Mouse (Mus musculus) embryonic facial prominence, embryonic 11.5 days (tissue): ENCODE results near the gene Wdhd1. TPM values are rescaled to one million over a fixed set of nuclear protein-coding genes. Genes with fewer than 3 reads are reported as not detected.

Experiments
- ATAC-seq: fragments of 200-750 bp; cut with Nextera tagmentation; replicated peaks from 2 replicates; pipeline ENCODE4 v1.8.0; 2017; ENCODE audit warnings: low read depth; ENCODE audit not compliant: insufficient number of reproducible peaks, low FRiP score, low TSS enrichment
- DNase-seq: peaks from one replicate; pipeline ENCODE4 v3.0.0-alpha.2; 2015; ENCODE audit warnings: low spot score
- H3K27ac ChIP-seq: fragments of 300-500 bp; sonication (generic); replicated peaks from 2 replicates; pipeline ENCODE4 v1.5.1; 2014; ENCODE audit warnings: mild to moderate bottlenecking, low read depth, low read length, control low read depth
- H3K27me3 ChIP-seq: fragments of 300-500 bp; sonication (generic); 2 replicates; pipeline ENCODE4 v1.6.1; 2014; ENCODE audit warnings: mild to moderate bottlenecking, low read length, moderate library complexity, mixed read lengths; ENCODE audit not compliant: control insufficient read depth, insufficient read depth
- H3K36me3 ChIP-seq: fragments of 300-500 bp; sonication (generic); replicated peaks from 2 replicates; pipeline ENCODE4 v1.6.1; 2014; ENCODE audit warnings: low read depth, mild to moderate bottlenecking, low read length, moderate library complexity, mixed read lengths; ENCODE audit not compliant: control insufficient read depth, insufficient read depth
- H3K4me1 ChIP-seq: fragments of 300-500 bp; sonication (generic); 2 replicates; pipeline ENCODE4 v1.6.1; 2014; ENCODE audit warnings: low read length, mixed read lengths; ENCODE audit not compliant: control insufficient read depth, insufficient read depth
- H3K4me2 ChIP-seq: fragments of 300-500 bp; sonication (generic); 2 replicates; pipeline ENCODE4 v1.6.1; 2014; ENCODE audit warnings: low read depth, mild to moderate bottlenecking, control low read depth, low read length, moderate library complexity
- H3K4me3 ChIP-seq: fragments of 300-500 bp; sonication (generic); 2 replicates; pipeline ENCODE4 v1.5.1; 2014; ENCODE audit warnings: low read depth, low read length, control low read depth
- H3K9ac ChIP-seq: fragments of 300-500 bp; sonication (generic); replicated peaks from 2 replicates; pipeline ENCODE4 v1.6.1; 2014; ENCODE audit warnings: mild to moderate bottlenecking, control low read depth, low read length
- H3K9me3 ChIP-seq: fragments of 300-500 bp; sonication (generic); replicated peaks from 2 replicates; pipeline ENCODE4 v1.6.1; 2016; ENCODE audit warnings: mild to moderate bottlenecking, low read length, inconsistent platforms, mixed read lengths; ENCODE audit not compliant: control insufficient read depth
- WGBS: fragments of 180-500 bp; shearing (Covaris S2); extraction: QIAGEN DNeasy Blood & Tissue Kit; methylation state at CpG from one replicate; pipeline ENCODE4 v1.1.7; 2014; 5-methylcytosine and 5-hydroxymethylcytosine counted together
- polyA plus RNA-seq: library from polyadenylated mRNA; unstranded; fragments of >200 nt; fragmentation: Nextera tagmentation; extraction: Ambion mirVana; gene quantifications from 2 replicates; pipeline ENCODE4 v1.2.1, GENCODE M21; 2014

Wdhd1 gene
- polyA plus RNA-seq, 1 experiment from 2014 or later: 52.8 TPM

- Histone ChIP-seq H3K4me2 (no peak overlapping the region), H3K36me3 (no peaks in the 10 kb centered on the region), H3K9ac (no peak overlapping the region), H3K9me3 (no peaks in the 10 kb centered on the region), H3K4me1 (no peaks in the 10 kb centered on the region), H3K27ac (no peak overlapping the region), H3K27me3 (no peaks in the 10 kb centered on the region), H3K4me3 (no peak overlapping the region)
- ATAC-seq (no peak), DNase-seq (no peak)
- 78% methylated on average over 11 of the region's 11 CpGs for WGBS
These were observed 46.8 kb downstream of the Wdhd1 start for GRCm38 (mm10) chr14:47229796-47230376.

- Histone ChIP-seq H3K9ac (no peak overlapping the region), H3K4me3 (no peak overlapping the region), H3K4me2 (no peak overlapping the region), H3K9me3 (no peaks in the 10 kb centered on the region), H3K36me3 (no peaks in the 10 kb centered on the region), H3K27ac (no peak overlapping the region), H3K4me1 (no peaks in the 10 kb centered on the region), H3K27me3 (no peaks in the 10 kb centered on the region)
- 86% methylated on average over 8 of the region's 8 CpGs for WGBS
- no peak for DNase-seq
- no peak for ATAC-seq
These were observed 50.7 kb downstream of the Wdhd1 start for GRCm38 (mm10) chr14:47225931-47226330.

GRCm38 (mm10) chr14:47224476-47225325, 52.0 kb downstream of the Wdhd1 start:
- H3K27ac ChIP-seq: no peak overlapping the region
- no peaks in the 10 kb centered on the region for H3K9me3 ChIP-seq
- no peak overlapping the region for H3K4me3 ChIP-seq
- H3K9ac ChIP-seq: no peak overlapping the region
- no peaks in the 10 kb centered on the region for H3K4me1 ChIP-seq
- no peak overlapping the region for H3K4me2 ChIP-seq
- no peaks in the 10 kb centered on the region for H3K27me3 ChIP-seq
- ATAC-seq: no peak
- WGBS: 79% methylated on average over 10 of the region's 10 CpGs
- no peak for DNase-seq
- H3K36me3 ChIP-seq: no peaks in the 10 kb centered on the region

- H3K9ac ChIP-seq: no peak overlapping the region
- no peaks in the 10 kb centered on the region for H3K9me3 ChIP-seq
- H3K36me3 ChIP-seq: no peaks in the 10 kb centered on the region
- no peak for ATAC-seq
- no peak overlapping the region for H3K4me3 ChIP-seq
- no peaks in the 10 kb centered on the region for H3K27me3 ChIP-seq
- H3K4me1 ChIP-seq: no peaks in the 10 kb centered on the region
- no peak overlapping the region for H3K4me2 ChIP-seq
- DNase-seq: no peak
- no peak overlapping the region for H3K27ac ChIP-seq
- 76% methylated on average over 11 of the region's 11 CpGs for WGBS
These were observed 53.8 kb downstream of the Wdhd1 start for GRCm38 (mm10) chr14:47222631-47223450.

GRCm38 (mm10) chr14:47221567-47221966, 55.1 kb downstream of the Wdhd1 start:
- DNase-seq: no peak
- 82% methylated on average over 11 of the region's 11 CpGs for WGBS
- H3K9me3 ChIP-seq: no peaks in the 10 kb centered on the region

GRCm38 (mm10) chr14:47220231-47221025, 56.2 kb downstream of the Wdhd1 start:
- H3K4me2 ChIP-seq: no peak overlapping the region
- whole genome bisulfite sequencing: 86% methylated on average over 8 of the region's 8 CpGs

More at GRCm38 (mm10) chr14:47221567-47221966, 55.1 kb downstream of the Wdhd1 start:
- no peaks in the 10 kb centered on the region for H3K36me3 ChIP-seq
- no peaks in the 10 kb centered on the region for H3K27me3 ChIP-seq
- ATAC-seq: no peak
- no peak overlapping the region for H3K4me2 ChIP-seq
- no peaks in the 10 kb centered on the region for H3K4me1 ChIP-seq
- no peak overlapping the region for H3K4me3 ChIP-seq
- no peak overlapping the region for H3K27ac ChIP-seq
- no peak overlapping the region for H3K9ac ChIP-seq

GRCm38 (mm10) chr14:47218766-47219606, 57.7 kb downstream of the Wdhd1 start:
- Histone ChIP-seq H3K27me3 (no peaks in the 10 kb centered on the region), H3K27ac (no peak overlapping the region), H3K4me1 (no peaks in the 10 kb centered on the region), H3K4me2 (no peak overlapping the region), H3K36me3 (no peaks in the 10 kb centered on the region), H3K9ac (no peak overlapping the region), H3K9me3 (no peaks in the 10 kb centered on the region), H3K4me3 (no peak overlapping the region)
- WGBS: 86% methylated on average over 9 of the region's 9 CpGs
- no peak for ATAC-seq
- no peak for DNase-seq

More at GRCm38 (mm10) chr14:47220231-47221025, 56.2 kb downstream of the Wdhd1 start:
- Histone ChIP-seq H3K4me3 (no peak overlapping the region), H3K27me3 (no peaks in the 10 kb centered on the region), H3K9me3 (no peaks in the 10 kb centered on the region), H3K36me3 (no peaks in the 10 kb centered on the region), H3K4me1 (no peaks in the 10 kb centered on the region), H3K9ac (no peak overlapping the region), H3K27ac (no peak overlapping the region)
- DNase-seq (no peak), ATAC-seq (no peak)
